In genomic region chr2:63701861-63702260, GRCm38 (mm10) we compare ENCODE assay signal across 8 mouse cellular contexts.
DNase-seq lines count a peak whose midpoint lies in the region; ATAC-seq lines count a peak whose summit lies in the region.

No protein-coding gene starts in this region.

- ATAC-seq in forebrain, embryonic 13.5 days = 0 out of 2 replicates have a peak, but pooled peaks have one; percentile 14
- no peak for ATAC-seq in neural tube, embryonic 14.5 days (ENCODE audit: low read depth)
- no peak for ATAC-seq in megakaryocyte, adult 5-6 weeks (ENCODE audit: poor library complexity, severe bottlenecking)

- no peaks in the 10 kb centered on the region for H3K9me3 ChIP-seq in forebrain, embryonic 13.5 days (replicated peaks)
- no peaks in the 10 kb centered on the region for H3K9me3 ChIP-seq in neural tube, embryonic 14.5 days (ENCODE audit: control insufficient read depth, low read length)

- 15% methylated on average over 13 of the region's 13 CpGs for WGBS in forebrain, embryonic 13.5 days
- 13% methylated on average over 13 of the region's 13 CpGs for WGBS in neural tube, embryonic 14.5 days

- no peaks in the 10 kb centered on the region for H3K36me3 ChIP-seq in forebrain, embryonic 13.5 days (ENCODE audit: poor library complexity, severe bottlenecking)
- no peaks in the 10 kb centered on the region for H3K36me3 ChIP-seq in neural tube, embryonic 14.5 days (ENCODE audit: control insufficient read depth, insufficient read depth, low read length)

- peak overlapping the region; percentile 70; the same call in 1 of the 2 replicates for H3K27ac ChIP-seq in forebrain, embryonic 13.5 days
- H3K27ac ChIP-seq in neural tube, embryonic 14.5 days (ENCODE audit: low read depth, low read length) = no peak overlapping the region

- peak; percentile 2 for DNase-seq in left cerebral cortex, postnatal 4 days
- DNase-seq in left cerebral cortex, postnatal 14 days (ENCODE audit: low spot score in 2 of 2) = no peak
- DNase-seq in kidney, postnatal 4 days = peak; percentile 23 to 26
- DNase-seq in Muller cell, postnatal 12 days (ENCODE audit: inconsistent ontology term) = no peak
- no peak for DNase-seq in lung, postnatal 4 days

- peak overlapping the region; percentile 41 for H3K4me3 ChIP-seq in forebrain, embryonic 13.5 days
- peak overlapping the region; percentile 21 for H3K4me3 ChIP-seq in neural tube, embryonic 14.5 days (ENCODE audit: low read depth, low read length)

- intact Hi-C loops in left cerebral cortex, postnatal 4 days (cut with DNase I) = loop anchor here (5.0 to 10.0 kb wide), 3 partner anchors 395 to 1215 kb away; partner anchors contain the start of gene Fign
- intact Hi-C loops in left cerebral cortex, postnatal 14 days (cut with DNase I) = loop anchor here (10.0 kb wide), 3 partner anchors 187 to 1153 kb away; partner anchors contain the start of gene Fign

- peak overlapping the region; percentile 70 for H3K9ac ChIP-seq in forebrain, embryonic 13.5 days
- H3K9ac ChIP-seq in neural tube, embryonic 14.5 days (replicated peaks; ENCODE audit: low read depth, low read length) = no peak overlapping the region

- peak overlapping the region; percentile 73 for H3K4me2 ChIP-seq in forebrain, embryonic 13.5 days
- peak overlapping the region; percentile 56 for H3K4me2 ChIP-seq in neural tube, embryonic 14.5 days (ENCODE audit: low read depth, low read length)

- H3K4me1 ChIP-seq in forebrain, embryonic 13.5 days = peaks cover 24% of the 10 kb centered on the region
- peaks cover 5% of the 10 kb centered on the region for H3K4me1 ChIP-seq in neural tube, embryonic 14.5 days (ENCODE audit: control insufficient read depth, insufficient read depth, low read length)

- no peaks in the 10 kb centered on the region for H3K27me3 ChIP-seq in forebrain, embryonic 13.5 days
- no peaks in the 10 kb centered on the region for H3K27me3 ChIP-seq in neural tube, embryonic 14.5 days (ENCODE audit: control insufficient read depth, insufficient read depth, low read length)

Comparison
In these comparisons a context has a peak if more than half of its experiments do, and no peak if none do; other contexts are left out.
1. DNase-seq: peak in left cerebral cortex, postnatal 4 days (single experiment) and kidney, postnatal 4 days (2 of 2); none in left cerebral cortex, postnatal 14 days (0 of 2), Muller cell, postnatal 12 days (single experiment) and lung, postnatal 4 days (0 of 2).